Mouse (Mus musculus): ENCODE results near the gene Mutyh. TPM values are rescaled to one million over a fixed set of nuclear protein-coding genes. Genes with fewer than 3 reads are reported as not detected.
A peak's percentile ranks its signal among the peaks of the same experiment; 100 is the strongest.

The Mutyh gene
- polyA plus RNA-seq (2016; fragmentation: Nextera tagmentation; extraction: Ambion mirVana), result 22.1 and 23.5 TPM in 2 replicates

DNA sequence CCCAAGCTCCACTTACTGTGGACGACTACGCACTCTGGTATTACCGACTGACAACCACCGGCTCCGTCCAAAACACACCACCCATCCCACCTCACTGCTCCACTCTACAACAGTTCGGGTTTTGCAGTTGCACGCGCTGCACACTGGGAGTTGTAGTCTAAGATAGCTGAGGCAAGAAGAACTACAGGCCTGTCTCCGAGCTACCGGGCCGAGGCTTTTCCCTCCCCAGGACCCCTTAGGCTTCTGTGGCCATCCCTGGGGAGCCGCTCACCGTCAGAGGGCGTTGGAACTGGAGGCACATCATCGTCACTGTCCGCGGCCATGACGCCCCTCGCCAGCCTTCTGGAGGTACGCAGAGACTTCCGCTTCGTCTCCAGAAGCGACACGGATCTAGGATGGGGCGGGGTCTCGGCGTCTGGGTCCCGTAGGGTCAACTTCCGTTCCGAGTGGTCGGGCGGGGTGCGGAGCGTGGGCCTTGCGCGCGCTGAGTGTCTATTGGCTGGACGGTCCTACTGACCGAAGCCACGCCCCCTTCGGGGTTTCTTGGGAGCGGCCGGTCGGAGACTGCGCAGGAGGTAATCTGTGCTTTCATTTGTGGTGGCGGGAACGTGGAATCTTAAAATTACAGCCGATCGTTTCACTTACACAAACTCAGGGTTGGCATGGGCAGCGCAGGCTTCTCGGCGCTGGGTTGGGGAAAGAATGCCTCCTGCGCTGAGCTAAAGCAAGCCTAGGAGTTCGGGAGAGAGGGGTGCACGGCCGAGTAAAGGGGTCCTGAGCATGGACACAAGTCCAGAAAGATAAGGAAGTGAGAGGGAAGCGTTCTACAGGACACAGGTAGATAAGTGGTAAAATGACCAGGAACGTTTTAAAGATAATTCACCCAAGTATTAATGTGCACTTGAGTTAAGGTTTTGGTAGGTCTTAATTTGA is at the start of gene Mutyh, which contains the start of gene Toe1:
Mutyh (plus strand) TSS at position 527 of the 933 bp plus-strand sequence.
Toe1 (minus strand) TSS at position 444 of the 933 bp plus-strand sequence.
- peak within 1 kb of the TSS; percentile 71 for H3K4me2 ChIP-seq
- H3K4me1 ChIP-seq (replicated peaks), result peaks cover 11% of the 10 kb centered on the region
- no peaks in the 10 kb centered on the region for H3K9me3 ChIP-seq
- H3K27me3 ChIP-seq, result no peaks in the 10 kb centered on the region
- peak within 1 kb of the TSS; percentile 67 for H3K4me3 ChIP-seq (replicated peaks)
- under 1% methylated on average over 58 of the region's 58 CpGs for WGBS
- peak within 1 kb of the TSS; percentile 85 for H3K27ac ChIP-seq
- H3K9ac ChIP-seq (replicated peaks), result peak within 1 kb of the TSS; percentile 66
- ATAC-seq (ENCODE audit: insufficient number of reproducible peaks, insufficient read depth, low FRiP score, low TSS enrichment, low read depth), result peak; percentile 93
- peaks cover 43% of the 10 kb centered on the region for H3K36me3 ChIP-seq

DNA sequence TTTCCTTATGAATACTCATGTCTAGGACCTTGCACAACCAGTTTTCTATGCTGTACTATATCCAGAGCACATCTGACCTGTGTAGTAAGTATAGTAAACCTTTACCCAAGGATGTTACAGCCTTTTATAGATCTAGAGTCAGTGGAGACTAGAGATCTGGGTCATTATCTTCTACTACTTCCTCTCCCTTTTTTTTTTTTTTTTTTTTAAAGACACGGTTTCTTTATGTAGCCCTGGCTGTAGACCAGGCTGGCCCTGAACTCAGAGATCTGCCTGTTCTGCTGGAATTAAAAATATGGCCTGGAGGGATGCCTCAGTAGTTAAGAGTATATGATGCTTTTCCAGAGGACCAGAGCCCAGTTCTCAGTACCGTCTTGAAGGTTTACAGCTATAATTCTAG is 45.6 kb upstream of the Mutyh start:
- no peaks in the 10 kb centered on the region for H3K4me1 ChIP-seq (replicated peaks)
- H3K9ac ChIP-seq (replicated peaks), result no peak overlapping the region
- ATAC-seq (ENCODE audit: insufficient number of reproducible peaks, insufficient read depth, low FRiP score, low TSS enrichment, low read depth), result no peak
- H3K4me3 ChIP-seq (replicated peaks), result no peak overlapping the region
- no peak overlapping the region for H3K27ac ChIP-seq
- H3K4me2 ChIP-seq, result no peak overlapping the region
- H3K27me3 ChIP-seq, result no peaks in the 10 kb centered on the region
- WGBS, result 75% methylated on average over 2 of the region's 2 CpGs
- no peaks in the 10 kb centered on the region for H3K36me3 ChIP-seq
- no peaks in the 10 kb centered on the region for H3K9me3 ChIP-seq

DNA sequence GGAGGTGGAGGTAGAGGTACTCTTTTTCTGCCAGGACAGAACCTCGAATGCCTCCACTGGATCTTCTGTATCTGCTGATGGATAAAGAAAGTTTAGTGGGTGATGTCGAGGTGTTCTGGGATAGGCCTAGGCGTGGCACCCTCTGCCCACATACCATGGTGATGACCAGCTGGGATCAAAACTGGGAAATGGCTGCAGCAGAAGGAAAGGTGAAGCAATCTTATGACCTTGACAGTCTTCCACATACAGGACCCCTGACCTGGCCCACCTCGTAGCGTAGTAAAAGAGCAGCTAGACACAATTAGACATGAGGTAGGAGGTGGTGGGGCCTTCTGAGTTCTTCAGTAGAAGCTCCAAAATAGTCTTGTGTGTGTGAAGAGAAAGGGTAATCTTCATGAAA is 43.5 kb upstream of the Mutyh start:
- Histone ChIP-seq H3K4me1 (replicated peaks) (no peaks in the 10 kb centered on the region), H3K9me3 (no peaks in the 10 kb centered on the region), H3K36me3 (no peaks in the 10 kb centered on the region), H3K4me2 (no peak overlapping the region), H3K27ac (no peak overlapping the region), H3K27me3 (no peaks in the 10 kb centered on the region), H3K4me3 (replicated peaks) (no peak overlapping the region), H3K9ac (replicated peaks) (no peak overlapping the region)
- 91% methylated on average over 5 of the region's 5 CpGs for WGBS
- ATAC-seq (ENCODE audit: insufficient number of reproducible peaks, insufficient read depth, low FRiP score, low TSS enrichment, low read depth), result no peak

DNA sequence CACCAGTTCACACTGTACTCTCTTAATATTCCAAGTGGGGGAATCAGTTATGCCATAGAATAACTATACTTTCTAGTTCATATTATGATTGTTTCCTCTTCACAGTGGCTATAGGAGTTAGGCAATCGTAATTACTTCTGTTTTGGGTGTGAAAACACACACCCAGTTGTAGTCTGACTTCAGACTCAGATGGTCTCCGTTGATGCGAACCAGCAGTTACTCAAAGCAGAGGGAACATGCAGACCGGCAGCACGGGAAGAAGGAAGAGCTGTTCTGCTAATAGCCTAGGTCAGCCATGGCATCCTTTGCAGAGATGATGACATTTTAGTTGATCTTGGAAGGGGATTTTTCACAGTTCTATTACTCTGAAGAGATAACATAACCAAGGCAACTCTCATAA is 39.0 kb upstream of the Mutyh start:
- Histone ChIP-seq H3K36me3 (no peaks in the 10 kb centered on the region; the same call in 1 of the 2 replicates), H3K27me3 (no peaks in the 10 kb centered on the region), H3K4me2 (no peak overlapping the region), H3K9ac (replicated peaks) (no peak overlapping the region), H3K4me1 (replicated peaks) (no peaks in the 10 kb centered on the region), H3K4me3 (replicated peaks) (no peak overlapping the region), H3K27ac (no peak overlapping the region), H3K9me3 (no peaks in the 10 kb centered on the region)
- 82% methylated on average over 5 of the region's 5 CpGs for WGBS
- ATAC-seq (ENCODE audit: insufficient number of reproducible peaks, insufficient read depth, low FRiP score, low TSS enrichment, low read depth), result no peak

DNA sequence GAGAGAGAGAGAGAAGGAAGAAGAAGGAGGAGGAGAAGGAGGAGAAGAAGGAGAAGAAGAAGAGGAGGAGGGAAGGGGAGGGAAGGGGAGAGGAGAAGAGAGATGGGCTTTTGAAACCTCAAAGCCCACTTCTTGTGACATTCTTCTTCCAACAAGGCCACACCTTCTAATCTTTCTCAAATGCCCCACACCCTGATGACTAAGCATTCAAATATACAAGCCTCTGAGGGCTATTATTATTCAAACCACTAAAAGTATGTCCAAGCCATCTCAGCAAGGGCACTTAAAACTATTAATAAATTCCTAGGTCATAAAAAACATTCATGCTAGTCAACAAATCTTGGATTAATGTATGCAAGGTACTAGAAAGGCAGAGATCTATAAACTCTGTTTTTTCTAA is 38.5 kb upstream of the Mutyh start:
- H3K4me2 ChIP-seq, result no peak overlapping the region
- no peak overlapping the region for H3K4me3 ChIP-seq (replicated peaks)
- H3K27ac ChIP-seq, result no peak overlapping the region
- H3K36me3 ChIP-seq, result no peaks in the 10 kb centered on the region; the same call in 1 of the 2 replicates
- H3K9ac ChIP-seq (replicated peaks), result no peak overlapping the region
- no peak for ATAC-seq (ENCODE audit: insufficient number of reproducible peaks, insufficient read depth, low FRiP score, low TSS enrichment, low read depth)
- H3K4me1 ChIP-seq (replicated peaks), result no peaks in the 10 kb centered on the region
- H3K27me3 ChIP-seq, result no peaks in the 10 kb centered on the region
- H3K9me3 ChIP-seq, result no peaks in the 10 kb centered on the region

DNA sequence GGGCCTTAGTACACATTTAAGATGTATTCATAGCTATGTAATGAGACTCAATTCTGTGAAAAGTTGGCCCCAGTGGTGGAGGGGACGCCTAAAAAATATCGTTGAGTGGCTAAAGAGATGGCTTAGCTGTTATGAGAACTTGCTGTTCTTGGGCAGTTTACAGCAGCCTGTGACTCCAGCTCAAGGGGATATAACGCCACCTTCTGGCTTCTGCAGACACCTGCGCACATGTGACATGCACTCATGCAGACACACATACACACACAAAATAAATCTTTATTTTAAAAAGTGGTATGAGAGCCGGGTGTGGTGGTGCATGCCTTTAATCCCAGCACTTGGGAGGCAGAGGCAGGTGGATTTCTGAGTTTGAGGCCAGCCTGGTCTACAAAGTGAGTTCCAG is 31.1 kb upstream of the Mutyh start:
- no peak for ATAC-seq (ENCODE audit: insufficient number of reproducible peaks, insufficient read depth, low FRiP score, low TSS enrichment, low read depth)
- H3K4me3 ChIP-seq (replicated peaks), result no peak overlapping the region
- no peak overlapping the region for H3K9ac ChIP-seq (replicated peaks)
- no peaks in the 10 kb centered on the region for H3K9me3 ChIP-seq
- no peaks in the 10 kb centered on the region for H3K27me3 ChIP-seq
- WGBS, result 89% methylated on average over 5 of the region's 5 CpGs
- H3K36me3 ChIP-seq, result no peaks in the 10 kb centered on the region; the same call in 1 of the 2 replicates
- no peaks in the 10 kb centered on the region for H3K4me1 ChIP-seq (replicated peaks)
- no peak overlapping the region for H3K27ac ChIP-seq
- no peak overlapping the region for H3K4me2 ChIP-seq

DNA sequence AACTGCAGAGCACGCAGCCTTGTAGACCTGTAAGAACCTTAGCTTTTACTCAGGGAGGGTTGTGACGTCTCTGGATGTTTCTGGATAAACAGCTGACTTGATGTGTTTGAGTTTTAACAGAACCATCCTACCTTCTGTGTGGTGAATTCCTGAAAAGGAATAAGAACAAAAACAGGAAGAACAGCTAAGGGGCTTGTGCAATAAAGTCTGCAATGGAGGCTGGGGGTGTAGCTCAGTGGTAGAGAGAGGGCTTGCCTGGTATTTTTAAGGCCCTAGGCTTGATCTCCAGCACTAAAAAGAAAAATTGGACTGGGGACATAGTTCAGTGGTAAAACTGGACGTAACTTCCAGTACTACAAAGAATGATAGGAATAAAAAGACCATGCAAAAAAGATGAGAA is 30.4 kb upstream of the Mutyh start:
- Histone ChIP-seq H3K4me3 (replicated peaks) (no peak overlapping the region), H3K4me1 (replicated peaks) (no peaks in the 10 kb centered on the region), H3K9me3 (no peaks in the 10 kb centered on the region), H3K27ac (no peak overlapping the region), H3K4me2 (no peak overlapping the region), H3K36me3 (no peaks in the 10 kb centered on the region; the same call in 1 of the 2 replicates), H3K27me3 (no peaks in the 10 kb centered on the region), H3K9ac (replicated peaks) (no peak overlapping the region)
- ATAC-seq (ENCODE audit: insufficient number of reproducible peaks, insufficient read depth, low FRiP score, low TSS enrichment, low read depth), result no peak
- 89% methylated on average over 3 of the region's 3 CpGs for WGBS

DNA sequence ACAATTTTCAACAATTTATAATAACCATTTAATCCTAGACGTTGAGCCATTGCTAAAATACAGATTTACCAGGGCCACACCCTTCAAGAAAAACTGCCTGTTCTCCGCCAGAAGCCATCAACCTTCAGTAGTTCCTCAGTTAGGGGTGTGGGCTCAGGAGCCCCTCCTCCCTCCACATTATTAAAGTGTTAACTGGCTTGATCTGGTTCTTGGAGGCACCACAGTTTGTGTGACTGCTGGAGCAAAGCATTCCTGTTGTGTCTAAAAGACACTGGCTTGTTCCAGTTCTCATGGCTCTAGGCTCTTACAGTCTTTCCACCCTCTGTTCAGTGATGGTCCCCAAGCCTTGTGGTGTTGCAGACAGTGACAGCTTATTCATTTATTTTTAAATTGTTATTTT is 27.0 kb upstream of the Mutyh start:
- Histone ChIP-seq H3K4me3 (replicated peaks) (no peak overlapping the region), H3K27me3 (no peaks in the 10 kb centered on the region), H3K9me3 (no peaks in the 10 kb centered on the region), H3K4me2 (no peak overlapping the region), H3K36me3 (no peaks in the 10 kb centered on the region), H3K27ac (no peak overlapping the region), H3K9ac (replicated peaks) (no peak overlapping the region), H3K4me1 (replicated peaks) (no peaks in the 10 kb centered on the region)
- no peak for ATAC-seq (ENCODE audit: insufficient number of reproducible peaks, insufficient read depth, low FRiP score, low TSS enrichment, low read depth)
- 62% methylated on average over 2 of the region's 2 CpGs for whole genome bisulfite sequencing

DNA sequence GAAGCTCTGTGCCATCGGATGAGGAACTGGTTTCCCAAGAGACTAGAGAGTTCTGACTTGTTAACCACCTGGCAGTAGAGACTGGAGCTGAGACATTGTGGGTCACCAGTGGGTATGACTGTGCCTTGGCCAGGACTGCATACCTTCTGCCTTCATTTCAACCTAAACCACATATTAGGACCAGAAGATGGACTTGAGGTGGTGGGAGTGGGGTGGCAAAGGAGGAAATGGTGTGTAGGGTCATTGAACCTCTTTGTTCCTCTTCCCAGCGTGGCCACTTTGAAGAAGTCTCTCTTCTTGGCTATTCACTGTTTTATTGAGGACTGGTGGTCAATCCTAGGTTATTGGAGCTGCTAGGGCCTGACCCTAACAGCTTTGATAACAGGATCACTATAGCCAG is 26.2 kb upstream of the Mutyh start:
- Histone ChIP-seq H3K27me3 (no peaks in the 10 kb centered on the region), H3K4me1 (replicated peaks) (no peaks in the 10 kb centered on the region), H3K4me2 (no peak overlapping the region), H3K27ac (no peak overlapping the region), H3K9me3 (no peaks in the 10 kb centered on the region), H3K4me3 (replicated peaks) (no peak overlapping the region), H3K36me3 (no peaks in the 10 kb centered on the region), H3K9ac (replicated peaks) (no peak overlapping the region)
- WGBS, result 42% methylated on average over 2 of the region's 2 CpGs
- ATAC-seq (ENCODE audit: insufficient number of reproducible peaks, insufficient read depth, low FRiP score, low TSS enrichment, low read depth), result no peak

DNA sequence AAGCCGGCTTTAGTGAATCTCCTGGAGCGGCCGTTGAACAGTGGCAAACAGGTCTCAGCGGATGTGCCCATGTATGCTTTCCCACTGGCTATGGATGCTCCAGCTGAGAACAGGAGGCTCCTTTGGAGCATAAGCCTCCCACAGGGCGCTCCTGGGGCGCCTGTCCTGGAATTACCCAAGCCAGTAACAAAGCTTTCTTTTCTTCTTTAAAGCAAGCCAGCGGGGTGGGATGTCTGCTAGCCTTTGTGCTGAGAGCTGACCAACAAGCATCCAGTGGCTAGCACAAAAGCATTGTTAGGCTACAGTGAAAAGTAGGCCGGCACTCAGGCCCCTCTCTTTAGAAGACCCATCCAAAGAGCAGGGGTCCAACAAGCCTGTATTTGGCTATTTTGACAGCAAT is 25.4 kb upstream of the Mutyh start:
- 39% methylated on average over 8 of the region's 8 CpGs for WGBS
- H3K9ac ChIP-seq (replicated peaks), result 0 out of 2 replicates have a peak overlapping the region, but pooled peaks have one; percentile 18
- no peaks in the 10 kb centered on the region for H3K27me3 ChIP-seq

DNA sequence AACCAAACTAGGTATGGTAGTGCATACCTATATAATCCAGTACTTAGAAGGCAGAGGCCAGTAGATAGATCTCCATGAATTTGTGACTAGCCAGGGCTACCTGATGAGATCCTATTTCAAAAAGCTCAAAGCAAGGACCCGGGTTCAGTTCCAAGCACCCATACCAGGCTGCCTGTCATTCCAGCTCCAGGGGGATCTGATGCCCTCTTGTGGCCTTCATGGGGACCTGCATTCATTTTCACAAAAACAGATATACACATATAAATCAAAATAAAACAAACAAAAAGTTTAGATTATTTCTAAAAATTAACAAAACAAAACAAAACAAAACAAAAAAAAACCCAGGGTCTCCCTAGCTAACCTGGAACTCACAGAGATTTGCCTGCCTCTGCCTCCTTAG is 20.9 kb upstream of the Mutyh start:
- no peaks in the 10 kb centered on the region for H3K4me1 ChIP-seq (replicated peaks)
- no peak overlapping the region for H3K9ac ChIP-seq (replicated peaks)
- H3K36me3 ChIP-seq, result no peaks in the 10 kb centered on the region
- no peaks in the 10 kb centered on the region for H3K27me3 ChIP-seq
- no peak for ATAC-seq (ENCODE audit: insufficient number of reproducible peaks, insufficient read depth, low FRiP score, low TSS enrichment, low read depth)
- no peak overlapping the region for H3K4me2 ChIP-seq
- 100% methylated on average over 1 of the region's 1 CpGs for WGBS
- H3K27ac ChIP-seq, result no peak overlapping the region
- H3K9me3 ChIP-seq, result no peaks in the 10 kb centered on the region
- H3K4me3 ChIP-seq (replicated peaks), result no peak overlapping the region

More for the DNA sequence above, 25.4 kb upstream of the Mutyh start:
- H3K36me3 ChIP-seq, result no peaks in the 10 kb centered on the region
- ATAC-seq (ENCODE audit: insufficient number of reproducible peaks, insufficient read depth, low FRiP score, low TSS enrichment, low read depth), result no peak
- no peak overlapping the region for H3K27ac ChIP-seq
- no peak overlapping the region for H3K4me2 ChIP-seq
- no peak overlapping the region for H3K4me3 ChIP-seq (replicated peaks)
- H3K4me1 ChIP-seq (replicated peaks), result no peaks in the 10 kb centered on the region
- no peaks in the 10 kb centered on the region for H3K9me3 ChIP-seq

Data from limb, embryonic 12.5 days (tissue).